Mouse (Mus musculus) liver, embryonic 11.5 days (tissue): ENCODE results near the gene D5Ertd579e. TPM values are rescaled to one million over a fixed set of nuclear protein-coding genes. Genes with fewer than 3 reads are reported as not detected.

Experiments used
- ATAC-seq: fragments of 200-750 bp; cut with Nextera tagmentation; replicated peaks from 2 replicates; pipeline ENCODE4 v1.8.0; 2017; ENCODE audit warnings: moderate number of reproducible peaks, mild to moderate bottlenecking, moderate TSS enrichment, moderate library complexity; ENCODE audit not compliant: low FRiP score
- DNase-seq: peaks from one replicate; pipeline ENCODE4 v3.0.0-alpha.2; 2017; ENCODE audit warnings: low spot score
- H3K27ac ChIP-seq: fragments of 300-500 bp; sonication (generic); 2 replicates; pipeline ENCODE4 v1.5.1; 2014; ENCODE audit warnings: mild to moderate bottlenecking, low read depth, low read length, control low read depth
- H3K27me3 ChIP-seq: fragments of 300-500 bp; sonication (generic); replicated peaks from 2 replicates; pipeline ENCODE4 v1.6.1; 2014; ENCODE audit warnings: low read length, mixed read lengths; ENCODE audit not compliant: control insufficient read depth, insufficient read depth
- H3K36me3 ChIP-seq: fragments of 300-500 bp; sonication (generic); 2 replicates; pipeline ENCODE4 v1.6.1; 2014; ENCODE audit warnings: mild to moderate bottlenecking, low read length, moderate library complexity, mixed read lengths; ENCODE audit not compliant: control insufficient read depth, insufficient read depth
- H3K4me1 ChIP-seq: fragments of 300-500 bp; sonication (generic); replicated peaks from 2 replicates; pipeline ENCODE4 v1.6.1; 2014; ENCODE audit warnings: low read length, mixed read lengths; ENCODE audit not compliant: control insufficient read depth, insufficient read depth
- H3K4me2 ChIP-seq: fragments of 300-500 bp; sonication (generic); 2 replicates; pipeline ENCODE4 v1.6.1; 2014; ENCODE audit warnings: mild to moderate bottlenecking, control low read depth, moderate library complexity
- H3K4me3 ChIP-seq: fragments of 300-500 bp; sonication (generic); 2 replicates; pipeline ENCODE4 v1.5.1; 2014; ENCODE audit warnings: low read depth, low read length, control low read depth
- H3K9ac ChIP-seq: fragments of 300-500 bp; sonication (generic); 2 replicates; pipeline ENCODE4 v1.6.1; 2014; ENCODE audit warnings: low read depth, low read length, control low read depth
- H3K9me3 ChIP-seq: fragments of 300-500 bp; sonication (generic); 2 replicates; pipeline ENCODE4 v1.6.1; 2016; ENCODE audit warnings: low read length, inconsistent platforms, mixed read lengths; ENCODE audit not compliant: control insufficient read depth
- WGBS: fragments of 180-500 bp; shearing (Covaris S2); extraction: QIAGEN DNeasy Blood & Tissue Kit; methylation state at CpG from one replicate; pipeline ENCODE4 v1.1.7; 2014; 5-methylcytosine and 5-hydroxymethylcytosine counted together
- polyA plus RNA-seq: library from polyadenylated mRNA; unstranded; fragments of >200 nt; fragmentation: Nextera tagmentation; extraction: Ambion mirVana; gene quantifications from 2 replicates; pipeline ENCODE4 v1.2.1, GENCODE M21; 2014

Gene D5Ertd579e
- polyA plus RNA-seq, 1 experiment from 2014 or later = 19.3 TPM

DNA sequence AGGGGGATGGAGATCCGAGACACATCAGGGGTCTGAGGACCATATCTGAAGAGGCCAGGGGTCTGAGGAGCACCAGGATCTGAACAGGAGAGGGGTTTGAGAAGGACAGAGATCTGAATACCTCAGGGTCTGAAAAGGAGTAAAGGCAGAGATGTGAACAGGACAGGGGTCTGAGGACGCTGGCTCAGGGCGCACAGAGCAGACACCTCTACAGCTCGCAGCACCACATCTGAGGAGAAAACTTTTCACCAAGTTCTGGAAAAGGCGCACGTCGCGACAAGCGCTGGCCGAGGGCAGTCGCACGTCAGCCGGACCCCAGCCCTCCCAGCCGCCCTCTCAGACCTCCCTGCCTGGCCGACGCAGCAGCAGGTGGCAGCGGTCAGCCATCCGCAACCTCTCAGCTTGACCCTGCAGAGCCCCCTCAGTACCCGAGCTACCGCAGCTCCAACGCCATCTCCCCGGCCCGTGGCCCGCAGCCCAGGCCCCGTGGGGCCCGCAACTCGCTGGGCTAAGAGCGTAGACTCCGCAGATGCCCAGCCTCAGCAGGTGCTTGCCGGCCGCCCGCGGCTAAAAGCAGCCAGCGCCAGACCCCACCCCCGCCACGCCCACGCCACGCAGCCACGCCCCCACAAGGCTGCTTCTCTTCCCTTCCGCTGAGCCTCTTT lies 114.4 kb downstream of the D5Ertd579e start:
- DNase-seq = no peak
- Histone ChIP-seq H3K36me3 (no peaks in the 10 kb centered on the region), H3K4me3 (peak overlapping the region; percentile 80), H3K9ac (peak overlapping the region; percentile 78), H3K27me3 (no peaks in the 10 kb centered on the region), H3K9me3 (no peaks in the 10 kb centered on the region), H3K4me1 (peaks cover 19% of the 10 kb centered on the region), H3K4me2 (peak overlapping the region; percentile 99), H3K27ac (peak overlapping the region; percentile 34; the same call in 1 of the 2 replicates)
- WGBS = 2% methylated on average over 40 of the region's 40 CpGs
- no peak for ATAC-seq

GRCm38 (mm10) chr5:36579967-36580366 lies 115.9 kb downstream of the D5Ertd579e start:
- Histone ChIP-seq H3K9me3 (no peaks in the 10 kb centered on the region), H3K4me1 (peaks cover 19% of the 10 kb centered on the region), H3K36me3 (no peaks in the 10 kb centered on the region), H3K27me3 (no peaks in the 10 kb centered on the region), H3K27ac (no peak overlapping the region), H3K9ac (no peak overlapping the region), H3K4me2 (no peak overlapping the region), H3K4me3 (no peak overlapping the region)
- WGBS = 85% methylated on average over 7 of the region's 7 CpGs
- DNase-seq (no peak), ATAC-seq (no peak)

- Histone ChIP-seq H3K36me3 (no peaks in the 10 kb centered on the region), H3K4me3 (no peak overlapping the region), H3K9me3 (no peaks in the 10 kb centered on the region), H3K27ac (no peak overlapping the region), H3K4me1 (peaks cover 24% of the 10 kb centered on the region), H3K27me3 (no peaks in the 10 kb centered on the region), H3K4me2 (no peak overlapping the region), H3K9ac (no peak overlapping the region)
- ATAC-seq (no peak), DNase-seq (no peak)
- WGBS = 36% methylated on average over 2 of the region's 2 CpGs
Observed at GRCm38 (mm10) chr5:36578982-36579381, 116.8 kb downstream of the D5Ertd579e start.

DNA sequence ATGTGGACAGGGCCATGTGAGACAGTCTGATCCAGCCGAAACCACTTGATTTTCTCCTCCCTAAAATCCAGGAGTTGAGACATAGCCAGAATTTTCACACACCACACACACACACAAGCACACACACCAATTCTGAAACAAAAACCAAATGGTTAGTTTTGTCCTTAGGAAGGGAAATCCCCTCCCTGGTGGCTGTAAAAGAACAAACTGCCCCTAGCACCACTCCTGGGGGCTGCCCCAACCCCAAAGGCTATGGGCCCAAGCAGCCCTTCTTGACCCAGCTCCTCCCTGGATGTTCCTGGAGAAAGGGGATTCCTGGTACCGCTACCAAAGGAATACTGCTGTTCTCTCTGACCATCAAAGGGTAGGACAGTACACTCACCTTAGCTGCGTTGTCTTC lies 119.4 kb downstream of the D5Ertd579e start:
- 87% methylated on average over 3 of the region's 3 CpGs for WGBS
- H3K4me1 ChIP-seq = peaks cover 30% of the 10 kb centered on the region
- H3K4me2 ChIP-seq = no peak overlapping the region
- no peak for DNase-seq
- H3K4me3 ChIP-seq = no peak overlapping the region
- no peaks in the 10 kb centered on the region for H3K36me3 ChIP-seq
- no peak for ATAC-seq
- H3K27ac ChIP-seq = no peak overlapping the region
- no peak overlapping the region for H3K9ac ChIP-seq
- H3K9me3 ChIP-seq = no peaks in the 10 kb centered on the region
- no peaks in the 10 kb centered on the region for H3K27me3 ChIP-seq

DNA sequence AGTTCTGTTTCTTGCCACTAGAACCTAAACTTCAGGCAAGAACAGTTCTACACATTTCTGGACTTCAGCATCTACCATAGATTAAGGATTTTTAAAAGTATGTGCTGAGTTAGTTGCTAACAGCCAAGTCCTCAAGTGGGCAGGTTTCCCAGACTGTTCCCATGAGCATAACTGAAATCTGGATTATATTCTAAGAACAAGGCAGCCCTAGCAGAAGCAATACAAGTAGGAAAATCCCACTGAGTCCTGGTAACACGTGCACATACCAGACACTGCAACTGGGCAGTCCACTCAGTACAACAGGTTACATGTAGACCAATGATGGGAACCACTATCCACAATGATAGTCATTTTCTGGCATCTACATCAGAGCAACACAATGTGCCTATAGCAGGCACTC lies 120.1 kb downstream of the D5Ertd579e start:
- no peak overlapping the region for H3K4me3 ChIP-seq
- no peaks in the 10 kb centered on the region for H3K9me3 ChIP-seq
- no peak overlapping the region for H3K9ac ChIP-seq
- H3K27me3 ChIP-seq = no peaks in the 10 kb centered on the region
- peaks cover 23% of the 10 kb centered on the region for H3K4me1 ChIP-seq
- ATAC-seq = no peak
- WGBS = 76% methylated on average over 1 of the region's 1 CpGs
- no peak overlapping the region for H3K4me2 ChIP-seq
- no peak for DNase-seq
- no peak overlapping the region for H3K27ac ChIP-seq
- no peaks in the 10 kb centered on the region for H3K36me3 ChIP-seq

DNA sequence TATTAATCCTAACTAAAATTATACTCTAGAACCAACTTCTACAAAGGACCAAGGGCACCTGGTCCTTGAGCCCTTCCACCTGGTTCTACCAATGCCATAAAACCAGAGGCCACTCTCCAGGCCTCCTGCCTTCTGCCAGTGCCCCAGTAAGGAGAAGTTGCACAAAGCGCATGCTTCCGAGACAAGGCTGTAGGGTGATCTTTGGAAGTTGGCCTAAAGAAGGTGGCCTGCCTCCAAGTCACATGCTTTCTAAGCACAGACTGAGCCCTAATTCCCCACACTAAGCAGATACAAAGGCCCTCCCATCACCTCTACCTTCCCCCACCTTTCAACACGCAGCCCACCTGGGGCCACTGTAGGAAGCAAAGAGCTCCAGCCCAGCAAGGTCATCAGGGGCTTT lies 120.6 kb downstream of the D5Ertd579e start:
- DNase-seq = no peak
- WGBS = 87% methylated on average over 3 of the region's 3 CpGs
- no peaks in the 10 kb centered on the region for H3K27me3 ChIP-seq
- H3K27ac ChIP-seq = peak overlapping the region; percentile 2; the same call in 1 of the 2 replicates
- H3K4me3 ChIP-seq = no peak overlapping the region
- no peaks in the 10 kb centered on the region for H3K9me3 ChIP-seq
- no peak for ATAC-seq
- H3K4me2 ChIP-seq = no peak overlapping the region
- H3K9ac ChIP-seq = no peak overlapping the region
- H3K36me3 ChIP-seq = no peaks in the 10 kb centered on the region
- peaks cover 20% of the 10 kb centered on the region for H3K4me1 ChIP-seq

- H3K4me2 ChIP-seq = peak overlapping the region; percentile 11; the same call in 1 of the 2 replicates
Observed at GRCm38 (mm10) chr5:36574147-36574870, 121.5 kb downstream of the D5Ertd579e start.

DNA sequence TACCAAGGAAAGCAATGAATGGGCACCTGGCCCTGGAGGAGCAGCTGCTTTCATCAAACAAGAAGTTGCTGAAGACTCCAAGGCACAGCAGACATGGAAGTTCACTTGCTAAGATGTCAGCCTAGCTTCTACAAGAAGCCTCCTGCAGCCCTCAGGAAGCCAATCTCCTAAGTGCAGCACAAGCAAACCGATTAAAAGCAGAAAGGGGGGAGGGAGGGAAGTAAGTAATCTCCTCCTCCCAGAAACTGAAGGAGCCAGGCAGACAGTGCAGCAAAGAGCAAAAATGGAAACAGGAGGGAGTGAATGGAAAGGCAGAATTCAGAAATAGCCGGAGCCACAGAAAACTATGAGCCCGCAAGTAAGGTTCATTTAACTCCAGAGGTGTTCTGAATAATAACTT lies 122.5 kb downstream of the D5Ertd579e start:
- Histone ChIP-seq H3K4me1 (peaks cover 20% of the 10 kb centered on the region), H3K27ac (peak overlapping the region; percentile 63), H3K4me3 (no peak overlapping the region), H3K9ac (no peak overlapping the region; the same call in 1 of the 2 replicates), H3K9me3 (no peaks in the 10 kb centered on the region), H3K4me2 (peak overlapping the region; percentile 42), H3K27me3 (no peaks in the 10 kb centered on the region), H3K36me3 (no peaks in the 10 kb centered on the region)
- 32% methylated on average over 3 of the region's 3 CpGs for WGBS
- no peak for DNase-seq
- ATAC-seq = peak; percentile 88

More at GRCm38 (mm10) chr5:36574147-36574870, 121.5 kb downstream of the D5Ertd579e start:
- Histone ChIP-seq H3K9ac (0 out of 2 replicates have a peak overlapping the region, but pooled peaks have one; percentile 2), H3K36me3 (no peaks in the 10 kb centered on the region), H3K27me3 (no peaks in the 10 kb centered on the region), H3K4me3 (no peak overlapping the region), H3K27ac (peak overlapping the region; percentile 69), H3K4me1 (peaks cover 20% of the 10 kb centered on the region), H3K9me3 (no peaks in the 10 kb centered on the region)
- no peak for DNase-seq
- WGBS = 42% methylated on average over 8 of the region's 8 CpGs
- ATAC-seq = 0 out of 2 replicates have a peak, but pooled peaks have one; percentile 5
